Mouse (Mus musculus) cerebellum, adult (tissue): ENCODE data around the gene Khdc1a.

Source experiments
- ATAC-seq: cut with Nextera tagmentation; 2 replicates; pipeline ENCODE4 v1.9.2; 2017; ENCODE audit warnings: mild to moderate bottlenecking, moderate library complexity, mixed read lengths; ENCODE audit not compliant: insufficient number of reproducible peaks, low FRiP score, low TSS enrichment

Khdc1a gene

DNA sequence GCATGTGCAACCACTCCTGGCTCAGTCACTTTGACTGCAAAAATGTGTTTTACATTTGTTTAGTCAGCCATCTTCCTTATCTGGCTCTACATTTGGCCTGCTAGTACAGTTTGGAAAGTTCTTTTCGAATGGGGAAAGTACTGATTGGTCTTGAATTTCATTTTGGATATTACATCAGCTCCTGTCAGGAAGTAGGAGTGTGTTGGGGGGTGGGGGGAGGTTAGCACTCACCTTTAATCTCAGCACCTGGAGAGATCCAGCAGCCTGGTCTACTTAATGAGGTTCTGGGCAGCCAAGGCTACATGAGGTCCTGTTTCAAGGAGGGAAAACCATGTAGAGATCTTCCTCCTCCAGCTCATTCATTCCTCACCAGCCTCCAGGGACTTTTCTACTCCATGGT is 33.8 kb downstream of the Khdc1a start, which contains the start of gene Khdc1b:
TSS of gene Khdc1b (plus strand) at position 301 of the 400 bp plus-strand sequence.
- no peak for ATAC-seq

- no peak for ATAC-seq
Measured at GRCm38 (mm10) chr1:21391138-21391671, 41.8 kb downstream of the Khdc1a start.
